Mouse (Mus musculus) ES-Bruce4 (cell line): Measurements from ENCODE around the gene Parva. TPM values are rescaled to one million over a fixed set of nuclear protein-coding genes. Genes with fewer than 3 reads are reported as not detected.

Experiments used
- H3K27ac ChIP-seq: 2 replicates; pipeline ENCODE4 v1.5.1; 2012; ENCODE audit warnings: low read length, inconsistent platforms; ENCODE audit not compliant: insufficient read depth
- H3K27me3 ChIP-seq: 2 replicates; pipeline ENCODE4 v1.6.1; 2012; ENCODE audit warnings: mild to moderate bottlenecking, low read length, inconsistent platforms; ENCODE audit not compliant: control insufficient read depth, poor library complexity, insufficient read depth, severe bottlenecking
- H3K36me3 ChIP-seq: 2 replicates; pipeline ENCODE4 v1.6.1; 2012; ENCODE audit warnings: inconsistent platforms, mild to moderate bottlenecking, low read length, moderate library complexity; ENCODE audit not compliant: control insufficient read depth, poor library complexity, insufficient read depth, severe bottlenecking
- H3K4me1 ChIP-seq: one replicate; pipeline ENCODE4 v1.8.1; 2011; ENCODE audit warnings: low read length; ENCODE audit not compliant: control insufficient read depth, insufficient read depth
- H3K4me3 ChIP-seq: 2 replicates; pipeline ENCODE4 v1.5.1; 2011; ENCODE audit warnings: low read depth, mild to moderate bottlenecking, low read length
- H3K9ac ChIP-seq: 2 replicates; pipeline ENCODE4 v1.6.1; 2012; ENCODE audit warnings: low read depth, mild to moderate bottlenecking, inconsistent platforms; ENCODE audit not compliant: poor library complexity, severe bottlenecking
- H3K9me3 ChIP-seq: replicated peaks from 2 replicates; pipeline ENCODE4 v1.6.1; 2012; ENCODE audit warnings: mild to moderate bottlenecking, low read length, inconsistent platforms; ENCODE audit not compliant: control insufficient read depth, poor library complexity, insufficient read depth, severe bottlenecking
- CTCF ChIP-seq: IDR thresholded peaks from one replicate; pipeline ENCODE4 v1.8.1; 2011; ENCODE audit warnings: low read depth, low read length
- EP300 ChIP-seq: IDR thresholded peaks from 2 replicates; pipeline ENCODE4 v1.6.1; 2011; ENCODE audit warnings: low read depth, low read length; ENCODE audit not compliant: insufficient read depth
- POLR2A ChIP-seq: IDR thresholded peaks from one replicate; pipeline ENCODE4 v1.8.1; 2011; ENCODE audit warnings: low read length; ENCODE audit not compliant: insufficient read depth
- polyA plus RNA-seq: library from polyadenylated mRNA; stranded (reverse); fragments of >200 nt; gene quantifications from 2 replicates; pipeline ENCODE4 v1.2.4, GENCODE M21; 2011; ENCODE audit warnings: low read depth; ENCODE audit not compliant: missing spikeins, insufficient read depth, insufficient read length

Gene Parva
- polyA plus RNA-seq, 1 experiment, result 43.2 TPM

DNA sequence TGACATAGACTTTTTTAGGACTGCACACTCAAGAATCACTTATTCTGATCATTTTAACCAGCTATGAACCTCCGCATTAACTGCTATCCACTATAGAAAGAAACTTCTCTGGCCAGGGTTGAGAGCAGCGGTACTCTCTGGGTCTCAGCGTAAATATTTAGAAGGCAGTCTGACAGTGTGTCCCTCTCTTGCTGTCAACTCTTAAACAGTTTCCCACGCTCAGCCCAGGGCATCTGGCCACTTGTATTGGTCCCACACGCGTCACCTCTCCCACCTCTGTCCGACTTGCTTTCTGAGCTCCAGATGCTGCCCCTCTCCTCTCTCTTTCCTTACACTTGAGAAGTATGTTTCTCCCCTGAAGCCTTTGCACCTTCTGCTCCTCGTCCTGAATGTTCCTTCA, 81.8 kb downstream of the Parva start:
- Histone ChIP-seq H3K27me3 (no peaks in the 10 kb centered on the region), H3K4me3 (no peak overlapping the region), H3K9me3 (no peaks in the 10 kb centered on the region), H3K4me1 (no peaks in the 10 kb centered on the region), H3K27ac (no peak overlapping the region), H3K36me3 (no peaks in the 10 kb centered on the region), H3K9ac (no peak overlapping the region)
- no peak for TF ChIP-seq EP300
- no peak for TF ChIP-seq POLR2A
- no peak for TF ChIP-seq CTCF

DNA sequence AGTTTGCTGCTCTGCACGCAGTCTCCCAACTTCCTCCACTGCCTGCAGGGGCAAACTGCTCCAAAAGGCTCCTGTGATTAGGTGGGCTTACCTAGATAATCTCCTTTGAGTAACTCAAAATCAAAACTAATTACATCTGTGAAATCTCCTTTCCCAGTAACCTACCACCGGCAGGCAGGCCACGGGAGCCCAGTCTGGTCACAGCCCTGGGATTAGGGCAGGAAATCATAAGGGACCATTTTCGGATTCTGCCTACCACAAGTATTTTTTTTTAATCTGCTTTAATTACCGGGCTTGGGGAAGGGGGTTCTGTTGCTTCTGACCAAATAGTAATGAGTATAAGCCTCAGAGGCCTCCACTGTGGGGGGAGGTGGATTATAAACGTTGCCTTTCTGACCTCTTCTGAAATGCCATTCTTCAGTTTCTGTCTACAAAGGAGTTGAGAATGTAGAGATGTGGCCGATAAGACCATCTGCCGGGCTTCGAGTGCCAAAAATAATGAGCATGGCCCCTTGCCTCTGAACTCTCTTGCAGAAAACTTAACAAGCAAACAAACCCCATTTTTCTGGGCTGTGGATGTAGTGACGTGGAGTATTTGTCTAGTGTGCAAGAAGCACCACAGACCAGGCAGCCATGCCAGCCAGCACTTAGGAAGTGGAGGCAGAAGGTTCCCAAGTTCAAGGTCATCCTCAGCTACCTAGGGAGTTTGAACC, 83.2 kb downstream of the Parva start:
- Histone ChIP-seq H3K9ac (no peak overlapping the region), H3K4me3 (no peak overlapping the region), H3K9me3 (no peaks in the 10 kb centered on the region), H3K36me3 (no peaks in the 10 kb centered on the region), H3K4me1 (no peaks in the 10 kb centered on the region), H3K27me3 (no peaks in the 10 kb centered on the region), H3K27ac (no peak overlapping the region)
- TF ChIP-seq EP300, result no peak
- no peak for TF ChIP-seq CTCF
- no peak for TF ChIP-seq POLR2A

DNA sequence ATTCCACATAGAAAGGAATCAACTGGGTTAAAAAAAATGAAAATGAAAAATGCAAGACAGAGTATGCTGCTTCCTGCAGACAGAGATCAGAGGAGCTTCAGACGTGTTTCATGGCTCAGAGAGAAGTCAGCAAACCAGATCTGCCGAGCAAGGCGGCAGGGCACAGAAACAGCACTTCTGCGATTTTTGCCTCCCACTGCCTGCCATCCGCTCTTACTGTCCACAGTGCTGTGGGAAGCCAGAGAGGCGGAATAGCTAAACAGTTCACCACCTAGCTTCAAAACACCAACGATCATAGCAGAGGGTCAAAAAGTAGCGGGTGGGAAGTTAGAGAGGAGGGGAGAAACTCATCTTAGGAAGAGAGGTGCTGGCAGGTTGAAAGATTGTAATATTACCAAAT, 84.0 kb downstream of the Parva start:
- Histone ChIP-seq H3K4me3 (no peak overlapping the region), H3K27ac (no peak overlapping the region), H3K27me3 (no peaks in the 10 kb centered on the region), H3K36me3 (no peaks in the 10 kb centered on the region), H3K4me1 (no peaks in the 10 kb centered on the region), H3K9ac (no peak overlapping the region), H3K9me3 (no peaks in the 10 kb centered on the region)
- no peak for TF ChIP-seq EP300
- TF ChIP-seq CTCF, result no peak
- no peak for TF ChIP-seq POLR2A

DNA sequence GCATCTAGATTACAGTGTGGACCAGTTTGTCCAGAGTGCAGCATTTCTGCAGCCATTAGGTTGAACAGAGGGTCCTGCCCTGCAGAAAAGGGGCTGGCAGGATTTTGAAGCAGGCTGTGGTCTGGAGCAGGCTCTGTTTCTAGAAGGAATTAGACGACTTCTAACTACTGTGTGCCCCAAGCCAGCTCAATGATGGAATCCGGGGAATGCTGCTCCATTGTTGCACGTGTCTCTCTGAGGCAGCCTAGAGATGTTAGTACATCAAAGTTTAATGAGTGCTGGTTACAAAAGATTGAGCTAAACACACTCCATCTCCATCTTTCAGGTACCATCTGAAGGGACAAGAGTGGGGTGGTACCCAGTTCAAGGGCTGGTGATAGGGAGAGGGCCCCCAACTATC, 85.0 kb downstream of the Parva start:
- H3K4me3 ChIP-seq, result no peak overlapping the region
- no peak for TF ChIP-seq CTCF
- TF ChIP-seq POLR2A, result no peak
- TF ChIP-seq EP300, result no peak
- H3K4me1 ChIP-seq, result no peaks in the 10 kb centered on the region
- H3K9me3 ChIP-seq, result no peaks in the 10 kb centered on the region
- H3K27me3 ChIP-seq, result no peaks in the 10 kb centered on the region
- H3K9ac ChIP-seq, result no peak overlapping the region
- no peak overlapping the region for H3K27ac ChIP-seq
- no peaks in the 10 kb centered on the region for H3K36me3 ChIP-seq

DNA sequence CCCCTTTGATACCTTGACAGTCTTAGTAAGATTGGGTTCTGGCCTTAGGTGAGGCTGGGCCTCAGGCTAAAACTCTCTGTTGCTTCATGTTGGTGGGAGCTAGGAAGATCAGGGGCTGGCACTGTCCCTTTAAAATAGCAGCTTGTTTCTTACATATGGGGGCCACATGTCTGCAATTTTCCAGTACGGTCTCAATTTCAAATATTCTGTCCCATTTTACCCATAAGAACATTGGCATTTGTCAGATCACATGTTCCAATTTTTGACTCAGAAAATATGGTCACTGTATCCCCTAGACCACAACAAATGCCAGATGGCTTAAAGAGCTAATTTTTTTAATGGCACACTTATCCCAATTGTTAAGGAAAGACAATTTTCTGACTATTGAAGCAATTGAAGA, 85.6 kb downstream of the Parva start:
- no peaks in the 10 kb centered on the region for H3K36me3 ChIP-seq
- no peak overlapping the region for H3K9ac ChIP-seq
- no peaks in the 10 kb centered on the region for H3K27me3 ChIP-seq
- TF ChIP-seq EP300, result no peak
- TF ChIP-seq POLR2A, result no peak
- no peak for TF ChIP-seq CTCF
- no peak overlapping the region for H3K4me3 ChIP-seq
- H3K9me3 ChIP-seq, result no peaks in the 10 kb centered on the region
- H3K27ac ChIP-seq, result no peak overlapping the region
- H3K4me1 ChIP-seq, result no peaks in the 10 kb centered on the region

DNA sequence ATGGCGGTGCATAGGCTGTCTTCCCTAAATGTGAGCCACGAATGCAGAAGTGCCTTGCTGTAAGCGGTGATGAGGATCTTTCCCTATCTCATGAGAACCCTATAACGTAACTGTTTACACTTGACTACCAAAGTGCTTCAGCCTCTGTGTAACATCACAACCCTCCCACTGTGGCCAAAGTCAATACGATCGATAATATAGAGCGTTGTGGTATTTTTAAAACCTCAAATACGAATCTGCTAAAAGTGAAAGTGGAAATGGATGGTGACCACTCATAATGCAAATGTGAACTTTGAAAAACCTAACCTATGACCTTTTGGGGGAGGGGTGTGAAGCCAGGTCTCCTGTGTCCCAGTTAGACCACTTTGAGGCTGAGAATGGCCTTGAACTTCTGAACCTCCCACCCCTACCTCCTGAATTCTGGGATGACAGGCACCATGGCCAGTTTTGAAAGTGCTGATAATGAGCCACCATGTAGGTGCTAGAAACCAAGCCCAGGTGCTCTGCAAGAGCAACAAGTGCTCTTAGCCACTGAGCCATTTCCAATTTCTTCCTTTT, 87.4 kb downstream of the Parva start:
- Histone ChIP-seq H3K4me1 (no peaks in the 10 kb centered on the region), H3K9ac (no peak overlapping the region), H3K27me3 (no peaks in the 10 kb centered on the region), H3K4me3 (no peak overlapping the region), H3K9me3 (no peaks in the 10 kb centered on the region), H3K36me3 (no peaks in the 10 kb centered on the region), H3K27ac (no peak overlapping the region)
- no peak for TF ChIP-seq CTCF
- no peak for TF ChIP-seq POLR2A
- no peak for TF ChIP-seq EP300
